Mouse (Mus musculus): ENCODE measurements around the gene Aak1. TPM values are rescaled to one million over a fixed set of nuclear protein-coding genes. Genes with fewer than 3 reads are reported as not detected.

The Aak1 gene
- total RNA-seq (2012; rRNA removed) (5.4 and 7.1 TPM in 2 replicates), total RNA-seq (2014; rRNA removed) (2.1 and 2.8 TPM in 2 replicates), polyA plus RNA-seq (2012; ENCODE audit: insufficient read length, low read depth) (18.8 and 21.0 TPM in 2 replicates)

DNA sequence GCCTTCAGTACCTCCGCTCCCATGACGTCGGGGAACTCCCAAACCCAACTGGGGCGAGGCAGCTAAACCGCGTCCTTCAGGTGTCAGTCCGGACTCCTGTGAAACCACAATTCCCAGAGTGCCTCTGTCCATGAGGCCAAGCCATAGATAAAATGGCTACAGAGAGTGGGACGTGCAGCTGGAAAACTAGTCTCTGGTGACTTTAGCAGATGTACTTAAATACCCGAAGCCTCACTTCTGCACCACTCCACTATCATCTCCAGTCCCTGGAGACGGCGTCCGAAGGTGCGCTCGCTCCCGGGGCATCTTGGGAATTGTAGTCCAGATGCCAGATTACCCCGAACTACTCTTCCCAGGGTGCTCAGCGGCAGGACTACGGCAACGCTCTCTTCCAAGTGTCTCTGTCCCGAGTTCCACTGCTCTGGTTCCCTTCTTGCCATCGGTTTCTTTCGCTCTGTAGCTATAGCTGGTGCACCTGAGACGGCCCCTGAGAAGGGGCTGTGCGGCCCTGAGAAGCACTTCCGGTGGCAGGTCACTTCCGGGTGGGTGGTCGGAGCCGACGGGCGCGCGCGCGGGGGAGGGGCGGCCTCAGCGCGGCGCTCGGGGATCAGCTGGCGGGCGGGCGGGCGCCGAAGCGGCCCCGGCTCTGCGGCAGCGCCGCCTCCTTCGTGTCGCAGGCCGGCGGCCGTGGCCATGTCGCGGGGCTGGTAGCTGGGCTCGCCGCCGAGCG, at the start of gene Aak1:
TSS of gene Aak1 (plus strand) at position 603 of the 730 bp plus-strand sequence.
- Histone ChIP-seq H3K27me3 (replicated peaks) (no peaks in the 10 kb centered on the region), H3K27ac (ENCODE audit: insufficient read depth, low read depth) (peak within 1 kb of the TSS; percentile 89), H3K4me1 (ENCODE audit: control insufficient read depth in 1 of 2, insufficient read depth in 2 of 2) (peaks cover 2 to 36% of the 10 kb centered on the region in 2 experiments; a peak in 2 of 4 replicates), H3K4me2 (ENCODE audit: insufficient read depth, low read depth, poor library complexity, severe bottlenecking) (peak within 1 kb of the TSS; percentile 91), H3K36me3 (replicated peaks in 1 of 2; ENCODE audit: control insufficient read depth in 1 of 2, insufficient read depth in 1 of 2, low read length in 1 of 2) (peaks cover 0 to 14% of the 10 kb centered on the region in 2 experiments), H3K4me3 (replicated peaks in 1 of 3; ENCODE audit: low read depth in 2 of 3, low read length in 2 of 3, poor library complexity in 1 of 3) (peak within 1 kb of the TSS; percentile 85 to 94 (median 88)), H3K79me2 (replicated peaks; ENCODE audit: control insufficient read depth, extremely low read depth, insufficient read depth, poor library complexity, severe bottlenecking) (peaks cover 10% of the 10 kb centered on the region; the same call in 1 of the 2 replicates), H3K9me3 (replicated peaks; ENCODE audit: low read length) (no peaks in the 10 kb centered on the region), H3K9ac (ENCODE audit: insufficient read depth, low read depth) (peak within 1 kb of the TSS; percentile 90)
- TF ChIP-seq SMC3 (IDR thresholded peaks at IDR 0.05; ENCODE audit: low read depth, low read length) (no peak), CHD2 (IDR thresholded peaks at IDR 0.05; ENCODE audit: low read length) (peak; percentile 69), KAT2A (IDR thresholded peaks at IDR 0.05; ENCODE audit: insufficient replicate concordance, low read length) (peak; percentile 88; the same call in 1 of the 2 replicates), TBP (conservative IDR thresholded peaks at IDR 0.05; ENCODE audit: low read depth, low read length) (no peak), JUND (conservative IDR thresholded peaks at IDR 0.05; ENCODE audit: low read depth, low read length) (no peak), POLR2AphosphoS2 (IDR thresholded peaks at IDR 0.05; ENCODE audit: low read depth, low read length) (no peak), MYC (IDR thresholded peaks at IDR 0.05; ENCODE audit: low read depth, low read length) (0 out of 2 replicates have a peak, but pooled peaks have one; percentile 71), CTCF (conservative IDR thresholded peaks at IDR 0.05 in 1 of 2, IDR thresholded peaks at IDR 0.05 in 1 of 2; ENCODE audit: low read depth in 2 of 2, low read length in 2 of 2) (no peak), HCFC1 (IDR thresholded peaks at IDR 0.05; ENCODE audit: low read depth, low read length) (peak; percentile 95), GABPA (IDR thresholded peaks at IDR 0.05; ENCODE audit: insufficient replicate concordance, low read depth, low read length) (peak; percentile 28; the same call in 1 of the 2 replicates), MAZ (IDR thresholded peaks at IDR 0.05; ENCODE audit: low read depth, low read length) (peak; percentile 54; the same call in 1 of the 2 replicates), RAD21 (IDR thresholded peaks at IDR 0.05; ENCODE audit: low read depth, low read length) (no peak), USF1 (IDR thresholded peaks at IDR 0.05; ENCODE audit: low read depth, low read length) (no peak), ZMIZ1 (IDR thresholded peaks at IDR 0.05; ENCODE audit: low read depth, low read length) (peak; percentile 55; the same call in 1 of the 2 replicates), TCF12 (IDR thresholded peaks at IDR 0.05; ENCODE audit: low read depth, low read length) (peak; percentile 70; the same call in 1 of the 2 replicates), ELF1 (IDR thresholded peaks at IDR 0.05; ENCODE audit: low read depth, low read length) (peak; percentile 95), ETS1 (conservative IDR thresholded peaks at IDR 0.05; ENCODE audit: low read depth, low read length) (peak; percentile 45; the same call in 1 of the 2 replicates), NELFE (IDR thresholded peaks at IDR 0.05; ENCODE audit: low read depth, low read length) (peak; percentile 42; the same call in 1 of the 2 replicates), BHLHE40 (IDR thresholded peaks at IDR 0.05; ENCODE audit: low read depth, low read length) (peak; percentile 1; the same call in 1 of the 2 replicates), ZNF384 (IDR thresholded peaks at IDR 0.05; ENCODE audit: low read depth, low read length) (no peak), POLR2A (IDR thresholded peaks at IDR 0.05; ENCODE audit: low read depth, low read length) (peak; percentile 41), USF2 (conservative IDR thresholded peaks at IDR 0.05; ENCODE audit: low read depth, low read length) (no peak)
- DNase-seq (ENCODE audit: extremely low read depth) = peak; percentile 93
- in situ Hi-C loops (cut with MboI; ENCODE audit: low pct_ligation_motif_present, low pct_unique_long_range_greater_than_20kb, low sequenced_read_pairs) (no loop called here), dilution Hi-C loops (cut with MboI; ENCODE audit: extremely low pct_ligation_motif_present, extremely low pct_unique_long_range_greater_than_20kb, low sequenced_read_pairs) (no loop called here)
